ENCODE assay signal across 10 mouse cellular contexts in genomic region chr5:120746451-120746850, GRCm38 (mm10). TPM values are rescaled to one million over a fixed set of nuclear protein-coding genes. Genes with fewer than 3 reads are reported as not detected.
DNase-seq lines count a peak whose midpoint lies in the region; ATAC-seq and TF ChIP-seq lines count a peak whose summit lies in the region.
"Had no signal": no experiment of that assay in that cellular context is flagged by ENCODE, and none has a peak within 500 bp of the region (broad histone marks: within the 10 kb centered on the region; RNA-seq: fewer than 3 reads in every experiment).

No protein-coding gene starts in this region.

- no peak overlapping the region for H3K27ac ChIP-seq in layer of hippocampus, adult 2 months
- H3K27ac ChIP-seq: limb, embryonic 13.5 days had no signal

- 0 out of 2 replicates have a peak, but pooled peaks have one; percentile 40 for ATAC-seq in megakaryocyte progenitor cell, adult 5-6 weeks (replicated peaks; ENCODE audit: poor library complexity)

- DNase-seq in gastrocnemius, postnatal 10 days: peak; percentile 40
- DNase-seq in gastrocnemius, adult 8-10 months (ENCODE audit: low spot score in 2 of 2): no peak
- DNase-seq in urinary bladder, postnatal 36 days (ENCODE audit: low spot score in 2 of 2): peak; percentile 15 to 18
- no peak for DNase-seq in urinary bladder, adult 2 months (ENCODE audit: low spot score)
- DNase-seq in embryo, embryonic 10 days (ENCODE audit: low spot score): peak; percentile 62
- DNase-seq in layer of hippocampus, adult 2 months (ENCODE audit: low spot score in 2 of 2): peak; percentile 51 to 75
- peak; percentile 59 for DNase-seq in thymus, postnatal 25 days

- H3K4me3 ChIP-seq in layer of hippocampus, adult 2 months: no peak overlapping the region
- H3K4me3 ChIP-seq: limb, embryonic 13.5 days had no signal

- peak; percentile 98 for TF ChIP-seq CTCF in layer of hippocampus, adult 2 months (conservative IDR thresholded peaks at IDR 0.05)

RNA-seq across cellular contexts. Expression of gene Oas2, which starts 3.2 kb away (rescaled TPM):
- under 1 TPM in 1 of 2 experiments, not detected in 1; 0.09 TPM for total RNA-seq in gastrocnemius, postnatal 10 days (2021)
- total RNA-seq in gastrocnemius, adult 8-10 months (2022): under 1 TPM in 2 of 4 experiments, not detected in 2; 0.07 to 0.16 TPM
- 8.3 and 9.0 TPM in 2 replicates for polyA plus RNA-seq in urinary bladder, adult 2 months (2012; rRNA removed)
- not detected for total RNA-seq in layer of hippocampus, adult 2 months (2021)
- 1.6 and 2.9 TPM in 2 replicates for total RNA-seq in megakaryocyte progenitor cell, adult 5-6 weeks (2015)
- 0.12 and 0.30 TPM in 2 replicates for total RNA-seq in megakaryocyte progenitor cell, adult 5-6 weeks (2017)

RNA-seq across cellular contexts. Expression of gene Oas3, which starts 31.0 kb away (rescaled TPM):
- not detected for total RNA-seq in gastrocnemius, postnatal 10 days (2021)
- not detected for total RNA-seq in gastrocnemius, adult 8-10 months (2022)
- 0.32 and 0.94 TPM in 2 replicates for polyA plus RNA-seq in urinary bladder, adult 2 months (2012; rRNA removed)
- total RNA-seq in layer of hippocampus, adult 2 months (2021): not detected
- 1.1 and 1.5 TPM in 2 replicates for total RNA-seq in megakaryocyte progenitor cell, adult 5-6 weeks (2015)
- total RNA-seq in megakaryocyte progenitor cell, adult 5-6 weeks (2017): 1.1 and 1.3 TPM in 2 replicates
- polyA plus RNA-seq: stomach, embryonic 14.5 days had no signal

RNA-seq across cellular contexts. Expression of gene Dtx1, which starts 34.7 kb away (rescaled TPM):
- total RNA-seq in gastrocnemius, postnatal 10 days (2021): 1 to 10 TPM; 1.2 to 1.4 TPM
- 1 to 10 TPM in 1 of 4 experiments, under 1 TPM in 3; 0.22 to 1.3 (median 0.31) TPM for total RNA-seq in gastrocnemius, adult 8-10 months (2022)
- polyA plus RNA-seq in urinary bladder, adult 2 months (2012; rRNA removed): 6.6 and 12.5 TPM in 2 replicates
- 10 to 100 TPM; 70.9 to 73.9 TPM for total RNA-seq in layer of hippocampus, adult 2 months (2021)
- 0.10 TPM in 1 of 2 replicates, not detected in the other for total RNA-seq in megakaryocyte progenitor cell, adult 5-6 weeks (2015)
- not detected in 2 replicates for total RNA-seq in megakaryocyte progenitor cell, adult 5-6 weeks (2017)

RNA-seq across cellular contexts. Expression of gene Oas1e, which starts 48.9 kb away (rescaled TPM):
- total RNA-seq in gastrocnemius, postnatal 10 days (2021): not detected
- not detected for total RNA-seq in gastrocnemius, adult 8-10 months (2022)
- polyA plus RNA-seq in urinary bladder, adult 2 months (2012; rRNA removed): 0.06 and 0.07 TPM in 2 replicates
- not detected for total RNA-seq in layer of hippocampus, adult 2 months (2021)
- not detected in 2 replicates for total RNA-seq in megakaryocyte progenitor cell, adult 5-6 weeks (2015)
- not detected in 2 replicates for total RNA-seq in megakaryocyte progenitor cell, adult 5-6 weeks (2017)
- polyA plus RNA-seq: limb, embryonic 13.5 days; stomach, embryonic 14.5 days had no signal

Comparison
In these comparisons a context has a peak if more than half of its experiments do, and no peak if none do; other contexts are left out.
1. DNase-seq: peak in gastrocnemius, postnatal 10 days (single experiment), urinary bladder, postnatal 36 days (2 of 2), embryo, embryonic 10 days (single experiment), layer of hippocampus, adult 2 months (2 of 2) and thymus, postnatal 25 days (single experiment); none in gastrocnemius, adult 8-10 months (0 of 2) and urinary bladder, adult 2 months (single experiment).
2. RNA of gene Dtx1, which starts 34.7 kb away (total RNA-seq): 70.9 to 73.9 TPM in layer of hippocampus, adult 2 months; 1.2 to 1.4 TPM in gastrocnemius, postnatal 10 days, 0.22 to 1.3 TPM in gastrocnemius, adult 8-10 months and 0.10 TPM in megakaryocyte progenitor cell, adult 5-6 weeks; every median in the first group is over 10 times any median in the second.